Mouse (Mus musculus) hindbrain, postnatal 0 days (tissue): ENCODE results near the gene Mrpl57. TPM values are rescaled to one million over a fixed set of nuclear protein-coding genes. Genes with fewer than 3 reads are reported as not detected.
"Not testable (repeated sequence)": the region's sequence is repeated elsewhere in the genome, so short reads cannot be mapped to it uniquely, and the experiment has no call there.

Experiments
- ATAC-seq: fragments of 200-750 bp; cut with Nextera tagmentation; 2 replicates; pipeline ENCODE4 v1.8.0; 2017; ENCODE audit warnings: mild to moderate bottlenecking, moderate TSS enrichment, moderate library complexity
- DNase-seq: peaks from one replicate; pipeline ENCODE4 v3.0.0-alpha.2; 2015; ENCODE audit warnings: low spot score
- H3K27ac ChIP-seq: fragments of 300-500 bp; sonication (generic); 2 replicates; pipeline ENCODE4 v1.5.1; 2014; ENCODE audit warnings: mild to moderate bottlenecking
- H3K27me3 ChIP-seq: fragments of 300-500 bp; sonication (generic); 2 replicates; pipeline ENCODE4 v1.6.1; 2014; ENCODE audit warnings: low read length, mixed read lengths; ENCODE audit not compliant: insufficient read depth
- H3K36me3 ChIP-seq: fragments of 300-500 bp; sonication (generic); 2 replicates; pipeline ENCODE4 v1.6.1; 2014; ENCODE audit warnings: low read length, mixed read lengths; ENCODE audit not compliant: insufficient read depth
- H3K4me1 ChIP-seq: fragments of 300-500 bp; sonication (generic); 2 replicates; pipeline ENCODE4 v1.6.1; 2014; ENCODE audit warnings: antibody characterized with exemption, low read length, mixed read lengths; ENCODE audit not compliant: insufficient read depth
- H3K4me2 ChIP-seq: fragments of 300-500 bp; sonication (generic); 2 replicates; pipeline ENCODE4 v1.6.1; 2014; ENCODE audit warnings: low read depth, mild to moderate bottlenecking, low read length, moderate library complexity, mixed read lengths
- H3K4me3 ChIP-seq: fragments of 300-500 bp; sonication (generic); 2 replicates; pipeline ENCODE4 v1.5.1; 2014; ENCODE audit warnings: low read length
- H3K9ac ChIP-seq: fragments of 300-500 bp; sonication (generic); replicated peaks from 2 replicates; pipeline ENCODE4 v1.6.1; 2014; ENCODE audit warnings: mild to moderate bottlenecking, low read length, moderate library complexity, mixed read lengths
- H3K9me3 ChIP-seq: fragments of 300-500 bp; sonication (generic); 2 replicates; pipeline ENCODE4 v1.6.1; 2016; ENCODE audit warnings: low read length, mixed read lengths
- CTCF ChIP-seq: IDR thresholded peaks from 2 replicates; pipeline ENCODE4 v1.5.1; 2016; ENCODE audit warnings: antibody characterized with exemption, control low read depth, low read depth
- WGBS: fragments of 180-500 bp; shearing (Covaris S2); extraction: QIAGEN DNeasy Blood & Tissue Kit; methylation state at CpG from one replicate; pipeline ENCODE4 v1.1.7; 2014; 5-methylcytosine and 5-hydroxymethylcytosine counted together
- polyA plus RNA-seq: library from polyadenylated mRNA; unstranded; fragments of >200 nt; fragmentation: Nextera tagmentation; extraction: Ambion mirVana; gene quantifications from 2 replicates; pipeline ENCODE4 v1.2.1, GENCODE M21; 2015
- total RNA-seq: library from RNA; depleted of rRNA; stranded (reverse); fragments of >200 nt; gene quantifications from 2 replicates; pipeline ENCODE4 v1.2.3, GENCODE M21; 2014

Gene Mrpl57
- total and polyA plus RNA-seq, 2 experiments from 2014 or later, result 89.8 to 216 TPM

DNA sequence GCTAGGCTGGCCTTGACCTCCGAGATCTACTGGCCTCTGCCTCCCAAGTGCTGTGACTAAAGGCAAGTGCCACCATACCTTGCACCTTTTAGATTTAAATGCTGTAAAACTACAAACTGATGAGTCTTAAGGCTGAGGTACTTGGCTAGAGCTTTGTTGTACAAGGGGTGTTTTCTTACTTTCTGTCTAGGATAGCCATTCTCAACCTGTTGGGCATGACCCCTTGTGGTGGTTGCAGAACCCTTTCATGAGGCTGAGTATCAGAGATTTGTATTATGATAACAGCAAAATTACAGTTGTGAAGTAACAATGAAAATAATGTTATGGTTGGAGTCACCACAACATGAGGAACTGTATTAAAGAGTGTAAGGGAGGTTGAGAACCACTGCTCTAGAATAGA lies 1.2 kb downstream of the Mrpl57 start:
- H3K27ac ChIP-seq, result peak overlapping the region; percentile 94; the same call in 1 of the 2 replicates
- H3K9ac ChIP-seq, result peak overlapping the region; percentile 83
- DNase-seq (no peak), ATAC-seq (no peak)
- no peaks in the 10 kb centered on the region for H3K9me3 ChIP-seq
- no peaks in the 10 kb centered on the region for H3K27me3 ChIP-seq
- peak; percentile 33; the same call in 1 of the 2 replicates for TF ChIP-seq CTCF
- H3K36me3 ChIP-seq, result no peaks in the 10 kb centered on the region; the same call in 1 of the 2 replicates
- H3K4me1 ChIP-seq, result peaks cover 5% of the 10 kb centered on the region; the same call in 1 of the 2 replicates
- WGBS, result 68% methylated on average over 1 of the region's 1 CpGs
- peak overlapping the region; percentile 81 for H3K4me2 ChIP-seq
- H3K4me3 ChIP-seq, result peak overlapping the region; percentile 81; the same call in 1 of the 2 replicates

DNA sequence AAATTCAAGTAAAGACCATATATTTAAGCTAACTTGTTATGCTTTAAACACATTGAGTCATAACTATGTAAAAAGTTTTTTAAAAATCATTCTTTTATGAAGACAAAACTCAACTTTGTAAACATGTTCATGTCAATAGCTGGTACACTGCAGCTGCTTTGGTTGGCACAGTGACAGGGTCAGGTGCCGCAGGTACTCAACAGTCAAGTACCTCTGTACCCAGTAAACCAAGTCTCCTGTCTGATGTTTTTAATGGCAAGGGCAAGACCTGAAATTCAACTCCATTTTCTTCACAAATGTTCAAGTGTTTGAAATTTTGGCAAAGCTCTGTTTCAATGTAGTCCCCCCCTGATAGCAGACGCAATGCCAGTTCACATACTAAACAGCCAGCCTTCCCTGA lies 7.5 kb downstream of the Mrpl57 start:
- Histone ChIP-seq H3K4me2 (no peak overlapping the region), H3K4me3 (no peak overlapping the region), H3K27ac (no peak overlapping the region), H3K4me1 (no peaks in the 10 kb centered on the region), H3K27me3 (no peaks in the 10 kb centered on the region), H3K9me3 (no peaks in the 10 kb centered on the region), H3K9ac (no peak overlapping the region), H3K36me3 (peaks cover 23% of the 10 kb centered on the region; the same call in 1 of the 2 replicates)
- no peak for TF ChIP-seq CTCF
- no peak for ATAC-seq
- WGBS, result 95% methylated on average over 2 of the region's 2 CpGs
- no peak for DNase-seq

DNA sequence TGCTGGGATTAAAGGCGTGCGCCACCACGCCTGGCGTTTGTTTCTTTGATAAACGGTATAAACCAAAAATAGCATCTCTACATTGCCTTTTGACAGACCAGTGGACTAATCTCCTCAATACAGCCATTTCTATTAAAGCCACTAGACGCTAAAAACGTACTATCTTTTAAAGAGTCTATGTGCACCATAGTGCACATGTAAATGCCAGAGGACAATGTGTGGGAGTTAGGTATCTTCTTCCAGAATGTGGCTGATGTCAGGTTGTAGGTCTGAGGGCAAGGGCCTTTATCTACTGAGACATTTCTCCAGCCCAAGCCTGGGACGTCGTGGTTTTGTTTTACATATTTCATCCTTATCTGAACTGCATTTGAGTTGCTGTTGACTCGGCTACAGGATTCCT lies 9.1 kb downstream of the Mrpl57 start:
- Histone ChIP-seq H3K9me3 (no peaks in the 10 kb centered on the region), H3K4me3 (no peak overlapping the region), H3K4me2 (no peak overlapping the region), H3K9ac (no peak overlapping the region), H3K4me1 (no peaks in the 10 kb centered on the region), H3K27me3 (no peaks in the 10 kb centered on the region), H3K27ac (no peak overlapping the region), H3K36me3 (peaks cover 28% of the 10 kb centered on the region; the same call in 1 of the 2 replicates)
- DNase-seq (no peak), ATAC-seq (no peak)
- TF ChIP-seq CTCF, result no peak
- WGBS, result 94% methylated on average over 10 of the region's 10 CpGs

DNA sequence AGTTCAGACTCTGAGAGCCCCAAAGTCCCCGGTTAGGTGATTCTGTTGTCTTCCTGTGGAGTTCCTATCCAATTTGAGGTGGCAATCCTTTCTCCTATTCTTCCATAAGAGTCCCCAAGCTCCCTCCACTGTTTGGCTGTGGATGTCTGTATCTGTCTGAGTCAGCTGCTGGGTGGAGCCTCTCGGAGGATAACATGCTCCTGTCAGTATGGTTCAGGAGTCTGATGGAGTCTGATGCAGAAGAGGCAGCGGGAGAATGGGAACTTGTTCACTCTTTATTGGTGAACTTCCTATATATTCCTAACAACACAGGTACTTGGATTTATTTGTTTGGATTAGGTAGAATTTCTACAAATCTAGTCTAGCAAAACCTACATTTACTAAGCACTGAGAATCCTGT lies 18.5 kb downstream of the Mrpl57 start:
- no peak for TF ChIP-seq CTCF
- Histone ChIP-seq H3K4me1 (no peaks in the 10 kb centered on the region), H3K36me3 (peaks cover 10% of the 10 kb centered on the region; the same call in 1 of the 2 replicates), H3K9ac (no peak overlapping the region), H3K9me3 (no peaks in the 10 kb centered on the region), H3K27ac (no peak overlapping the region), H3K4me2 (no peak overlapping the region), H3K27me3 (no peaks in the 10 kb centered on the region), H3K4me3 (no peak overlapping the region)
- DNase-seq (no peak), ATAC-seq (no peak)
- WGBS, result 96% methylated on average over 3 of the region's 3 CpGs

DNA sequence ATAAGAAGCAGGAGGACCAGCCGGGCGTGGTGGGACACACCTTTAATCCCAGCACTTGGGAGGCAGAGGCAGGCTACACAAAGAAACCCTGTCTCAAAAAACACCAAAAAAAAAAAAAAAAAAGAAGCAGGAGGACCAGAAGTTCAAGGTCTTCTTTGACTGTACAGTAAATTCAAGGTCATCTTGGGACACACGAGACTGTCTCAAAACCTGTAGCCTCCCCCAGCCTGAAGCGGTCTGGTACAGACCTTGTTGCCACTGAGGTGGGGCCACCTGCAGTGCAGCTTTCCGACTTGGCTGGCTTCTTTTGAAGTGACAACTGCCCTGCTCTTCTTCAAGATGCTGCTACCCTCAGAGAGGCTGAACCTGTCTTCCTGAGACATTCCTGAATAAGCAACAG lies 22.0 kb downstream of the Mrpl57 start:
- not testable (repeated sequence) for ATAC-seq
- 79% methylated on average over 5 of the region's 5 CpGs for WGBS

DNA sequence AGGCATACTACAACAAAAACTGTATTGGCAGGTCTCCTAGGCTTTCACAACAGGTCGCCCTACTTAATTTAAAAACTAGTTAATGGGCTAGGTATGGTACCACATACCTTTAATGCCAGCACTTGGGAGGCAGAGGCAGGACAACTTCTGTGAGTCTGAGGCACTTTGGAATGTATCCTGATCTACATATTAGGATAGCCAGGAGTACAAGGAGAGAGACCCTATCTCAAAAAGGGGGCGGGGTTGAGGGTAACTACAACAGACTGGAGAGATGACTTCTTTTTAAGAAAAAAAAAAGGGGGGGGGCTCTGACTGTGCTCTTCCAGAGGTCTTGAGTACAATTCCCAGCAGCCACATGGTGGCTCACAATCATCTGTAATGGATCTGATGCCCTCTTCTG lies 22.6 kb downstream of the Mrpl57 start:
- Histone ChIP-seq H3K4me1 (no peaks in the 10 kb centered on the region), H3K9me3 (no peaks in the 10 kb centered on the region), H3K4me3 (no peak overlapping the region), H3K9ac (no peak overlapping the region), H3K27me3 (no peaks in the 10 kb centered on the region), H3K36me3 (no peaks in the 10 kb centered on the region; the same call in 1 of the 2 replicates), H3K27ac (no peak overlapping the region), H3K4me2 (no peak overlapping the region)
- DNase-seq, result no peak
- no peak for ATAC-seq
- no peak for TF ChIP-seq CTCF
- 96% methylated on average over 2 of the region's 2 CpGs for WGBS

More for the DNA sequence above, 22.0 kb downstream of the Mrpl57 start:
- DNase-seq, H3K4me3 ChIP-seq, H3K27ac ChIP-seq, H3K9me3 ChIP-seq, H3K4me1 ChIP-seq, H3K27me3 ChIP-seq, H3K9ac ChIP-seq, H3K36me3 ChIP-seq, H3K4me2 ChIP-seq: not testable (repeated sequence)

DNA sequence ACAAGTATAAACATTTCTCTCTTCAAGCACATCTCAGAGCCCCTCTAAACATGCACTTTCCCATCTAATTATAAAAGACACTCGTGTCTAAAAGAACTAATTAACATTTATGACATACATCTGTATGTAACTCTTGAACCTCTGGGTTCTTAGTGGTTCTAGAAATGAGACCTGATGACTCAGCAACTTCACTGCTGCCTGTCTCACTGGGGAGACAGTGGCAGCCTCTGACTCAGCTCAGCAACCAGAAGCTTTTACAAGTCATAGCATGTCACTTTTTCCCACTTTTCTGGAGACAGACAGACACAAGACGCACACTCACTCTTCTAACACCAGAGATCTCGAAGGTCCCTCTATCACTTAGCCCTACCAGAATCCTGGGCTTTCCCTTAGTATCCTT lies 24.3 kb downstream of the Mrpl57 start:
- Histone ChIP-seq H3K36me3 (no peaks in the 10 kb centered on the region; the same call in 1 of the 2 replicates), H3K4me3 (no peak overlapping the region), H3K9me3 (no peaks in the 10 kb centered on the region), H3K27me3 (no peaks in the 10 kb centered on the region), H3K27ac (no peak overlapping the region), H3K4me1 (no peaks in the 10 kb centered on the region), H3K9ac (no peak overlapping the region), H3K4me2 (no peak overlapping the region)
- no peak for ATAC-seq
- WGBS, result 83% methylated on average over 3 of the region's 3 CpGs
- DNase-seq, result no peak
- TF ChIP-seq CTCF, result no peak
